Mouse (Mus musculus): Measurements from ENCODE around the gene Paqr9. TPM values are rescaled to one million over a fixed set of nuclear protein-coding genes. Genes with fewer than 3 reads are reported as not detected.

Gene Paqr9
- polyA plus RNA-seq, 1 experiment from 2014 or later, result 63.6 TPM

- peak overlapping the region; percentile 86 for H3K27ac ChIP-seq (ENCODE audit: low read depth)
- 6% methylated on average over 70 of the region's 78 CpGs for WGBS (ENCODE audit: insufficient replicate concordance)
- peak overlapping the region; percentile 86 for H3K4me2 ChIP-seq (ENCODE audit: low read depth, low read length)
- H3K36me3 ChIP-seq (replicated peaks; ENCODE audit: insufficient read depth, low read length), result peaks cover 3% of the 10 kb centered on the region; the same call in 1 of the 2 replicates
- peak; percentile 32 for ATAC-seq
- peak; percentile 67 for DNase-seq
- H3K4me1 ChIP-seq (ENCODE audit: insufficient read depth), result peaks cover 35% of the 10 kb centered on the region
- H3K27me3 ChIP-seq (ENCODE audit: insufficient read depth, low read length), result peaks cover 22% of the 10 kb centered on the region; the same call in 1 of the 2 replicates
- no peak for TF ChIP-seq EP300 (IDR thresholded peaks at IDR 0.05; ENCODE audit: low read depth)
- no peak for TF ChIP-seq CTCF (IDR thresholded peaks at IDR 0.05; ENCODE audit: low read depth)
- H3K9ac ChIP-seq (replicated peaks), result peak overlapping the region; percentile 77
- H3K9me3 ChIP-seq (ENCODE audit: low read length), result no peaks in the 10 kb centered on the region
- H3K4me3 ChIP-seq (ENCODE audit: low read depth, low read length), result peak overlapping the region; percentile 70
Measured at GRCm38 (mm10) chr9:95559936-95560735, 679 bp downstream of the Paqr9 start.

GRCm38 (mm10) chr9:95564047-95564446, 4.6 kb downstream of the Paqr9 start:
- H3K36me3 ChIP-seq (replicated peaks; ENCODE audit: insufficient read depth, low read length), result peaks cover 3% of the 10 kb centered on the region; the same call in 1 of the 2 replicates
- WGBS (ENCODE audit: insufficient replicate concordance), result 44% methylated on average over 4 of the region's 4 CpGs
- H3K4me3 ChIP-seq (ENCODE audit: low read depth, low read length), result no peak overlapping the region
- TF ChIP-seq EP300 (IDR thresholded peaks at IDR 0.05; ENCODE audit: low read depth) (no peak), CTCF (IDR thresholded peaks at IDR 0.05; ENCODE audit: low read depth) (no peak)
- H3K9me3 ChIP-seq (ENCODE audit: low read length), result no peaks in the 10 kb centered on the region
- DNase-seq, result no peak
- peak overlapping the region; percentile 86 for H3K4me2 ChIP-seq (ENCODE audit: low read depth, low read length)
- H3K27ac ChIP-seq (ENCODE audit: low read depth), result no peak overlapping the region
- no peak for ATAC-seq
- no peak overlapping the region; the same call in 1 of the 2 replicates for H3K9ac ChIP-seq (replicated peaks)
- H3K4me1 ChIP-seq (ENCODE audit: insufficient read depth), result peaks cover 8% of the 10 kb centered on the region; the same call in 1 of the 2 replicates
- H3K27me3 ChIP-seq (ENCODE audit: insufficient read depth, low read length), result peaks cover 13% of the 10 kb centered on the region; the same call in 1 of the 2 replicates

DNA sequence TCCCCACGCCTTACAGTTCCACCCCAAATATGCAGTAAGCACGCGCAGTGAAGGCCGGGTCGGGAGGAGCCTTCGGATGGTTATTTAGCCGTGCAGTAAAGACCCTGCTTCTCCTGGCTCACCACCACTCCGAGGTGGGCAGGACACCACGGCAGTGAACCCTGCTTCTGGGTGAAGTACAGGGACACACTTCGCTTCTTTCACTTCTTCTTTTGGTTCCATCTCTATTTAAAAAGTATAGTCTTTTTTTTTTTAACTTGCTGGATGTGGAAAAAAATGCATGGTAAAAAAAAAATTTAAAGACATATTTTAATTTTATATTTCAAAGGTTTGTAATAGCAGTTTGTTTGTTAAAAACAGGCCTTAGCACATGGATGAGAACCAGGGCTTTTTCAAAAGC, 6.9 kb downstream of the Paqr9 start:
- peak; percentile 12 for DNase-seq
- Histone ChIP-seq H3K27ac (ENCODE audit: low read depth) (0 out of 2 replicates have a peak overlapping the region, but pooled peaks have one; percentile 16), H3K9me3 (ENCODE audit: low read length) (no peaks in the 10 kb centered on the region), H3K36me3 (replicated peaks; ENCODE audit: insufficient read depth, low read length) (peaks cover 3% of the 10 kb centered on the region; the same call in 1 of the 2 replicates), H3K4me3 (ENCODE audit: low read depth, low read length) (no peak overlapping the region), H3K27me3 (ENCODE audit: insufficient read depth, low read length) (no peaks in the 10 kb centered on the region), H3K9ac (replicated peaks) (no peak overlapping the region), H3K4me2 (ENCODE audit: low read depth, low read length) (no peak overlapping the region), H3K4me1 (ENCODE audit: insufficient read depth) (peaks cover 8% of the 10 kb centered on the region; the same call in 1 of the 2 replicates)
- WGBS (ENCODE audit: insufficient replicate concordance), result 71% methylated on average over 10 of the region's 10 CpGs
- no peak for TF ChIP-seq CTCF (IDR thresholded peaks at IDR 0.05; ENCODE audit: low read depth)
- no peak for TF ChIP-seq EP300 (IDR thresholded peaks at IDR 0.05; ENCODE audit: low read depth)
- ATAC-seq, result no peak

GRCm38 (mm10) chr9:95566931-95567330, 7.5 kb downstream of the Paqr9 start:
- H3K36me3 ChIP-seq (replicated peaks; ENCODE audit: insufficient read depth, low read length), result peaks cover 3% of the 10 kb centered on the region; the same call in 1 of the 2 replicates
- peak; percentile 11 for DNase-seq
- no peaks in the 10 kb centered on the region for H3K9me3 ChIP-seq (ENCODE audit: low read length)
- H3K27me3 ChIP-seq (ENCODE audit: insufficient read depth, low read length), result no peaks in the 10 kb centered on the region
- ATAC-seq, result no peak
- 63% methylated on average over 5 of the region's 5 CpGs for WGBS (ENCODE audit: insufficient replicate concordance)
- TF ChIP-seq CTCF (IDR thresholded peaks at IDR 0.05; ENCODE audit: low read depth) (no peak), EP300 (IDR thresholded peaks at IDR 0.05; ENCODE audit: low read depth) (no peak)
- H3K27ac ChIP-seq (ENCODE audit: low read depth), result no peak overlapping the region
- no peak overlapping the region for H3K4me3 ChIP-seq (ENCODE audit: low read depth, low read length)
- peaks cover 8% of the 10 kb centered on the region for H3K4me1 ChIP-seq (ENCODE audit: insufficient read depth)
- H3K9ac ChIP-seq (replicated peaks), result no peak overlapping the region
- no peak overlapping the region for H3K4me2 ChIP-seq (ENCODE audit: low read depth, low read length)

DNA sequence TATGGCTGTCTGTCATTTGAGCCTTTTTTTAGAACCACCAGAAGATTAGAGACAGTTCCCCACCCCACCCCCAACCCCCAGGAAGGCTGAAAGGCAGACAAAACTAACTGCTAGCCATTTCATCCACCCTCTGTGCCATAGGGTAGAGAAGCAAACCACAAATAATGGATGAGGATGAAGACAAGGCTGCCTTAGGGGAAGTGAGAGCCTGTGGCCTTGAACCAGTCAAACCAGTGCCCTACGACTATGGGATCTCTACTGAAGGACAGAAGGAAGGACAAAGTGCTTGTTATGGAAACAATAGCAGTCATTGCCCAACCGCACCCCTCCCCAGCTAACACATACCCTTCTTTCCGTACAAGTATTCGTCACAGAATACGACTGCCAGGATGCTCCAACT, 9.8 kb downstream of the Paqr9 start:
- no peak for DNase-seq
- WGBS (ENCODE audit: insufficient replicate concordance), result 87% methylated on average over 5 of the region's 5 CpGs
- H3K27ac ChIP-seq (ENCODE audit: low read depth), result no peak overlapping the region

DNA sequence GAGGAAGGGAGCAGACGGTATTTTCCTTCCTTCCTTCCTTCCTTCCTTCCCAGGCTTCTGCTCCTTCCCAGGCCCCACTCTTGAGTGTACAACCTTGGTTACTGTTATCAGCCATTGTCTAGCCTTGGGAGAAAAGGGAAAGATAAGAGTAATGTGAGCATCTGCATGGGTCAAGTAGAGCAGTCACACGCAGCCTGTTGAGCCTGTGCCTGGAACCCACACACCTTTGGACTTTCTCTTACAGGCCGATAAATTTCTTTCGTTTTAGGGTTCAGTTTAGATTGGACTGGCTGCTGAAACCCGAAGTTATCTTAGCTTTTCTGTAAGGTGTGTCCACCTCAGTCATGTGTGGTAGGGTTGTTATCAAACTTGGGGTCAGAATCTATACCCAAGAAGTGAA, 10.5 kb downstream of the Paqr9 start:
- Histone ChIP-seq H3K9ac (replicated peaks) (no peak overlapping the region), H3K27ac (ENCODE audit: low read depth) (no peak overlapping the region), H3K4me3 (ENCODE audit: low read depth, low read length) (no peak overlapping the region), H3K36me3 (replicated peaks; ENCODE audit: insufficient read depth, low read length) (no peaks in the 10 kb centered on the region), H3K4me2 (ENCODE audit: low read depth, low read length) (no peak overlapping the region), H3K4me1 (ENCODE audit: insufficient read depth) (peaks cover 7% of the 10 kb centered on the region; the same call in 1 of the 2 replicates), H3K27me3 (ENCODE audit: insufficient read depth, low read length) (no peaks in the 10 kb centered on the region), H3K9me3 (ENCODE audit: low read length) (no peaks in the 10 kb centered on the region)
- WGBS (ENCODE audit: insufficient replicate concordance), result 75% methylated on average over 5 of the region's 5 CpGs
- DNase-seq (no peak), ATAC-seq (no peak)
- no peak for TF ChIP-seq CTCF (IDR thresholded peaks at IDR 0.05; ENCODE audit: low read depth)

More for the DNA sequence above, 9.8 kb downstream of the Paqr9 start:
- H3K4me1 ChIP-seq (ENCODE audit: insufficient read depth), result peaks cover 10% of the 10 kb centered on the region
- no peak overlapping the region for H3K4me3 ChIP-seq (ENCODE audit: low read depth, low read length)
- H3K27me3 ChIP-seq (ENCODE audit: insufficient read depth, low read length), result no peaks in the 10 kb centered on the region
- no peak overlapping the region for H3K4me2 ChIP-seq (ENCODE audit: low read depth, low read length)
- no peaks in the 10 kb centered on the region for H3K9me3 ChIP-seq (ENCODE audit: low read length)
- no peak overlapping the region for H3K9ac ChIP-seq (replicated peaks)
- no peaks in the 10 kb centered on the region for H3K36me3 ChIP-seq (replicated peaks; ENCODE audit: insufficient read depth, low read length)
- TF ChIP-seq CTCF (IDR thresholded peaks at IDR 0.05; ENCODE audit: low read depth) (no peak), EP300 (IDR thresholded peaks at IDR 0.05; ENCODE audit: low read depth) (no peak)
- ATAC-seq, result no peak
